Comparison of ENCODE assay signal across 17 mouse cellular contexts in the genomic region with DNA sequence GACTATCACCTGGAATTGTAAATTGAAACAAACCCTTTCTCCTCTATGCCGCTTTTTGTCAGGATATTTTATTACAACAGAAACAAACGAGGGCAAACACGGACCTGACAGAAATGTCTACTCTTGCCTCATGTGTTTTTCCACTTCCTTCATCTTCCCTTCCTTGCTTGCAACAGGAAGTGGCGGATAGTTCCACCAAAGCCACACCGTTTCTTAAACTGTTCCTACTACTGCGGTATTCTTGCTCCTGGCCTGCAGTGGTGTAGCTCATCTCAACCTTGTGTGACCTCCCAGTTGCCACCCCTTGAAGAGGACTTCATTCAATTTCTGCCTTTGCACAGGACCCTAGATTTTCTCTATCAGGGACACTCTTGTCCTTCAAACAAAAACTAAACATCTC.
"Had no signal": no experiment of that assay in that cellular context is flagged by ENCODE, and none has a peak within 500 bp of the region (broad histone marks: within the 10 kb centered on the region; RNA-seq: fewer than 3 reads in every experiment).

No protein-coding gene starts in this region.

- H3K36me3 ChIP-seq: midbrain, embryonic 13.5 days; midbrain, embryonic 15.5 days; neural tube, embryonic 13.5 days; neural tube, embryonic 15.5 days had no signal

- H3K9me3 ChIP-seq: midbrain, embryonic 13.5 days; midbrain, embryonic 15.5 days; neural tube, embryonic 13.5 days; neural tube, embryonic 15.5 days had no signal

- H3K9ac ChIP-seq: liver, embryonic 14.5 days; lung, embryonic 14.5 days; midbrain, embryonic 13.5 days; midbrain, embryonic 15.5 days; neural tube, embryonic 13.5 days; neural tube, embryonic 15.5 days had no signal

- H3K4me3 ChIP-seq: midbrain, embryonic 13.5 days; midbrain, embryonic 15.5 days; neural tube, embryonic 13.5 days; neural tube, embryonic 15.5 days had no signal

- H3K27ac ChIP-seq: liver, embryonic 14.5 days; midbrain, embryonic 13.5 days; midbrain, embryonic 15.5 days; neural tube, embryonic 13.5 days; neural tube, embryonic 15.5 days had no signal

- DNase-seq: lung, adult 18-20 months; lung, embryonic 14.5 days; lung, postnatal 10 days; lung, postnatal 4 days; retina, postnatal 1 day; right cerebral cortex, adult 18-20 months; right cerebral cortex, postnatal 25 days; right cerebral cortex, postnatal 4 days; spleen, adult 18-20 months; thymus, adult 18-20 months; thymus, postnatal 14 days; thymus, postnatal 36 days had no signal

- ATAC-seq: midbrain, embryonic 13.5 days; midbrain, embryonic 15.5 days had no signal

- H3K4me1 ChIP-seq: midbrain, embryonic 13.5 days; midbrain, embryonic 15.5 days; neural tube, embryonic 15.5 days had no signal

- H3K27me3 ChIP-seq: neural tube, embryonic 15.5 days had no signal
